Mouse (Mus musculus) urinary bladder, postnatal 10 days (tissue): ENCODE measurements around the gene Rnasek.
A peak's percentile ranks its signal among the peaks of the same experiment; 100 is the strongest.

Experiments used
- DNase-seq: peaks from one replicate; pipeline ENCODE4 v3.0.0; 2022; ENCODE audit warnings: low spot score

Gene Rnasek

GRCm38 (mm10) chr11:70239541-70240279 lies at the start of gene Rnasek, which contains the start of gene Gm21988:
Gene Rnasek (minus strand): TSS chr11:70239842.
Gene Gm21988 (minus strand): TSS chr11:70239830.
- DNase-seq, result no peak

- DNase-seq, result no peak
Observed at GRCm38 (mm10) chr11:70289236-70289635, 49.6 kb upstream of the Rnasek start.

- no peak for DNase-seq
Observed at GRCm38 (mm10) chr11:70288102-70288501, 48.5 kb upstream of the Rnasek start.

- no peak for DNase-seq
Observed at GRCm38 (mm10) chr11:70285686-70286085, 46.0 kb upstream of the Rnasek start.

- DNase-seq, result no peak
Observed at GRCm38 (mm10) chr11:70284757-70285156, 45.1 kb upstream of the Rnasek start.

GRCm38 (mm10) chr11:70283666-70284065 lies 44.0 kb upstream of the Rnasek start:
- DNase-seq, result no peak

GRCm38 (mm10) chr11:70280441-70280840 lies 40.8 kb upstream of the Rnasek start:
- no peak for DNase-seq

- DNase-seq, result no peak
Observed at GRCm38 (mm10) chr11:70278961-70279360, 39.3 kb upstream of the Rnasek start.

GRCm38 (mm10) chr11:70271641-70272040 lies 32.0 kb upstream of the Rnasek start:
- DNase-seq, result no peak

- DNase-seq, result no peak
Observed at GRCm38 (mm10) chr11:70266405-70266804, 26.8 kb upstream of the Rnasek start.

GRCm38 (mm10) chr11:70265819-70266218 lies 26.2 kb upstream of the Rnasek start:
- DNase-seq, result no peak

GRCm38 (mm10) chr11:70265252-70265651 lies 25.6 kb upstream of the Rnasek start:
- no peak for DNase-seq

GRCm38 (mm10) chr11:70259035-70259434 lies 19.4 kb upstream of the Rnasek start:
- DNase-seq, result no peak

- no peak for DNase-seq
Observed at GRCm38 (mm10) chr11:70254931-70255531, 15.4 kb upstream of the Rnasek start, which contains the start of gene Alox12. Gene Alox12 (minus strand): TSS chr11:70255353.

GRCm38 (mm10) chr11:70254337-70254736 lies 14.7 kb upstream of the Rnasek start:
- DNase-seq, result no peak

- DNase-seq, result no peak
Observed at GRCm38 (mm10) chr11:70251853-70252252, 12.2 kb upstream of the Rnasek start.

- no peak for DNase-seq
Observed at GRCm38 (mm10) chr11:70250150-70250549, 10.5 kb upstream of the Rnasek start.

- DNase-seq, result no peak
Observed at GRCm38 (mm10) chr11:70247136-70247845, 7.6 kb upstream of the Rnasek start.

- DNase-seq, result no peak
Observed at GRCm38 (mm10) chr11:70242591-70242990, 2.9 kb upstream of the Rnasek start.

GRCm38 (mm10) chr11:70238591-70239440 lies 826 bp downstream of the Rnasek start:
- DNase-seq, result no peak

- DNase-seq, result peak; percentile 95
Observed at GRCm38 (mm10) chr11:70237457-70238167, 2.0 kb downstream of the Rnasek start, which contains the start of gene 0610010K14Rik. Gene 0610010K14Rik (minus strand): TSS chr11:70237914.
